Mouse (Mus musculus) adrenal gland, postnatal 4 days (tissue): ENCODE data around the gene Dpy30. TPM values are rescaled to one million over a fixed set of nuclear protein-coding genes. Genes with fewer than 3 reads are reported as not detected.
A peak's percentile ranks its signal among the peaks of the same experiment; 100 is the strongest.

Experiments used
- DNase-seq, 2 experiments: peaks; one replicate each; pipeline ENCODE4 v3.0.0; 2021 to 2022; ENCODE audit warnings: low spot score in 2 of 2, mixed read lengths in 2 of 2
- total RNA-seq, 2 experiments: library from RNA; stranded (reverse); gene quantifications; 2 replicates each; pipeline ENCODE4 v1.2.3; 2021

The Dpy30 gene
- total RNA-seq, 2 experiments from 2014 or later = 105 to 107 TPM

- DNase-seq = peak; percentile 67 to 70
These were observed 28.4 kb downstream of the Dpy30 start, which contains the start of gene Memo1 for GRCm38 (mm10) chr17:74295026-74295970. TSS of gene Memo1 (minus strand) at chr17:74295521.

- peak; percentile 61 to 75 for DNase-seq
These were observed 29.2 kb downstream of the Dpy30 start for GRCm38 (mm10) chr17:74294426-74295025.

GRCm38 (mm10) chr17:74293687-74294425 lies 29.9 kb downstream of the Dpy30 start:
- DNase-seq = peak in 1 of 2 experiments; percentile 16

DNA sequence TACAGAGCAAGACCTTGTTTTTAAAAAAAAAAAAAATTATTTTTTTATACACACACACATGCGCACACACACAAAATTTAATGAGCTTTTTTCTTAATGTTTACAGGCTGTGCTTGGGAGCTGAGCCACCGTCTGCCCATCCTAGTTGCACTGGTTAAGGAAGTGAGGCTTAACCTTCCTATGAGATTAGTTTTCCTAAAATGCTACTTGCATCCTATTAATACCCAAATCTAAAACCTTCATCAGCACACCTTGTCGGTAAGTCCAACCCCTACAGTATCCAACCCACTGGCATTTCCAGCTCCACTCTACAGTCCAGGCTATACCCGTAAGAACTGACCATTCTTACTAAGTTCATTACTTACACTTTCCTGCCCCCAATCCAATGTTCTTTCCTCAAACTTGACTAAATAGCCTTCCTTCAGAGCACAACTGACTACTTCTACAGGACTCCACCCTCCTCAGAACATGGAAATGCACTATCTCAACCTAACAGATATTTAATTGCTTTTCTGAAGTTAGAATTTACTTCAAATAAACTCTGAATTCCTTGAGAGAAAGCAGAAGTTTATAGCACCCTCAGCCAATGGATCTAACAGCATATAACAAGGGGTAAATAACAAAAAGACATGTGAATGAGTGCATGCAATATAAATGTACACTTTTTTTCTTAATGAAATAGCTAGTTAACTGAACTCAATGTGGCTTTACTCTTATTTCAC lies 31.9 kb downstream of the Dpy30 start:
- no peak for DNase-seq

DNA sequence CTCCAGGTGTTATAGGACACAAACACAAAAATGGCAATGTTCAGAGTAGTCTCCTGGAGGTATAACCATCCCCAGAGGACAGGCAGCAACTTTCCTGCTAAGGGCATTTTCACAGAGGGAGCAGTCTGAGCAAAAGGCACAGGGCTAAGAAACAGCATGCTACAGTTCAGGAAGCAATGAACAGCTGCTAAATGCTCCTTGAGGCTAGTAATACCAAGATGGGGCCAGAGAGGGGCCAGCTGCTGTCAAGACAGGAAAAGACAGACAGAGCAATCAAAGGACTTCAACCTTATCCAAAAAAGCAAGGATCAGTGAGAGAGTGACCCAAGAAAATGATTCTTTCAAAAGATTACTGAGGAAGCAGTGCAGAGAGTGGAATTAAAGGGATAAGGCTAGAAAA lies 32.9 kb downstream of the Dpy30 start:
- no peak for DNase-seq

- no peak for DNase-seq
These were observed 33.5 kb downstream of the Dpy30 start for GRCm38 (mm10) chr17:74290198-74290597.

GRCm38 (mm10) chr17:74288626-74289025 lies 35.1 kb downstream of the Dpy30 start:
- DNase-seq = no peak

DNA sequence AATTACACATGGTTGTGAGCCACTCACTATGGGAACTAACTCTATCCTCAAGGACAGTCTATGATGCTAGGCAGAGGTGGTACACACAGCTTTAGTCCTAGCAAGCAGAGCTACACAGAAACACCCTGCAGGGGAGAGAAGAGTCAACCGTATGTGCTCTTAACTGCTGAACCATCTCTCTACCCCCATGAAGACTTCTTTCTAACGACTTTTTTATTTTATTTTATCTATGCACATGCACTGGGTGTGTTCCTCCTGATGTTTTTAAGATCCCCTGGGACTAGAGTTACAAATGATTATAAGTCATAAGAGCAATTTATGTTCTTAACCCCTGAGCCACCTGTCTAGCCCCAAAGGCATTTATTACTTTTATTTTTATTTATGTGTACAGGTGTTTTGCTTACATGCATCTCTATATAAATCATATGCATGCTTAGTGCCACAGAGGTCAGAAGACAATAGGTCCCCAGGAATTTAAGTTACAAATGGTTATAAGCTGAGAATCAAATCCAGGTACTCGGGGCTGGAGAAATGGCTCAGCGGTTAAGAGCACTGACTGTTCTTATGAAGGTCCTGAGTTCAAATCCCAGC lies 37.5 kb downstream of the Dpy30 start:
- DNase-seq = no peak

DNA sequence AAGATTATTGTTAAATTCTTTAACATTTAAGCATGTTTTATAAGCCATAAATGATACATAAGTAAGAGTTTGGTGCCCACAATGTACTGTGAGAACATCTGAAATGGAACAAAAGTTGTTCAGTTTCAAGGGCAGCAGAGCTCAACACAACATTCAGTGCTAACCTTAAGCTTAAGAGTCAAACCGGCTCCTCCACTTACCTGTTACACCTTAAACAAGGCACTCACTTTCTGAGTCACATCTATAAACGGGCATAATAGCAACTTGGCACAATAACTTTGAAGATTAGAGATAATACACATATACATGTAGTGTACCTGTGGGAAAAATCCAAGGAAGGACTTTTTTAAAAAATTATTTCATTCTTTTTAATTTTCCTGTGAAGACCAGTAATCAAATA lies 38.0 kb downstream of the Dpy30 start:
- no peak for DNase-seq

- DNase-seq = no peak
These were observed 39.2 kb downstream of the Dpy30 start for GRCm38 (mm10) chr17:74284397-74285115.

GRCm38 (mm10) chr17:74282024-74282423 lies 41.7 kb downstream of the Dpy30 start:
- DNase-seq = no peak

- no peak for DNase-seq
These were observed 44.5 kb downstream of the Dpy30 start for GRCm38 (mm10) chr17:74278966-74279869.

DNA sequence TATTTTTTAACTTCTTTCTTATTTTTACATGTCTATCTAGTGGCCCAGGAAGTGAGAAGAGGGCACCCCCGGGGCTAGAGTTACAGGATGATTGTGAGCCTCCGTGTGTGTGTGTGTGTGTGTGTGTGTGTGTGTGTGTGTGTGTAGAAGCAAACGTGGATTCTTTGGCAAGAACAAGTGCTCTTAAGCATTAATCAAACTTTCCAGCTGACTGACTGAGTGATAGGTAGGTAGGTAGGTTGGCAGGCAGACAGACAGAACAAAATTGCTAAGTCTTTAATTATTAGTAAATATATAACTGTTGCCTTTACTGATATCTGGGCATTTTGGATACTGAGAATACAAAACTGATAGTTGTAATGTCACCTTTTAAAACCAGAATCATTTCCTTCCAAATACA lies 49.3 kb downstream of the Dpy30 start:
- no peak for DNase-seq

DNA sequence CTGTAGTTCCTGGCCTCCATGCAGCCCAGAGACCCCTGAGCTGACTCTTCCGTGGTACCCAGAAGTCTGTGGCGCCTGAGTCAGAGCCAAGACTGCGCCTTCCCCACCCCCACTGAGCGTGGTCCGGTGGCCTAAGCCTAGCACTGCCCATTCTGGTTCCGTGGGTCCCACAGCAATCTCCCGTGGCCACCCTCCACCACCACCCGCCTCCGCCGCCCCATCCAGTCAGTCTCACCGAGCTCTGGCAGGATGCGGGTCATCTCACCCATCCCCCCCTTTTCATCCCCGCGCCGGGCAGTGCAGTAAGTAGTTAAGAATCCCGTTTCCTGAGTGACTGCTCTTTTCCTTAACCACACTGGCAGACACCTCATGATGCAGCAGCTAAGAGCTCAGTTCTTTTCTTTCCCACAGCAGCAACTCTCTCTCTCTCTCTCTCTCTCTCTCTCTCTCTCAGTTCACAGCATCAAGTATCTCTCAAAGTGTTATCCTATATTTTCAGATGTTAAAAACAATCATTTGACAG lies 51.0 kb downstream of the Dpy30 start:
- no peak for DNase-seq

DNA sequence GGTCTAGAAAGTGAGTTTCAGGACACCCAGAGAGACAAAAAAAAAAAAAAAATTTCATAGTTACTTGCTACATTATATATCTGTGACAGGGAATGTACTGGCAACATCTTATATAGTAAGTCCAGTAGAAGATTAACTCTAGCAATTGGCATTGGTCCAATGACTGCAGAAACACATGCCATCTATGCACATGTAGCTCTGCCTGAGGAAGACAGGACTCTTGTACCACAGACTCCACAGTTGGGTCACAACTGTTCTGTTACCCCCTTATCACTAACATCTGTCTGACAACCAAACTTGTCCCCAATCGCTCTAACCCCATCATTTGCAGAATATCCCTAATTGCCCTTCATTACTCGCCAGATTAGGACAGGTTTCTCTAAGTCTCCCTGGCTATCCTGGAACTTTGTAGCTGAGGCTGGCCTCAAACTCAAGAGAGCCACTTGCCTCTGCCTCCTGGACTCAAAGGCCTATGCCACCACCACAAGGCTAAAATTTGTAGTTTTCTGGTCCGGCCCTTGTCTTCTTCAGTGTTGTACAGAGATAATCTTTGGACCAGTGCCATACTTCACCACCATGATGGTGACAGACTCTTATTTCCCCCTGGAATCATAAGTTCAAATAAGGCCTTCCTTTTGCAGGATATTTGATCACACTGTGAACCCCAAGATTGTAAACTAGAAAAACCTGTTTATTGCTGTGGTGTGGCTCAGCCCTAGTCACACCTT lies 52.0 kb downstream of the Dpy30 start:
- no peak for DNase-seq

- no peak for DNase-seq
These were observed 53.5 kb downstream of the Dpy30 start for GRCm38 (mm10) chr17:74270205-74270604.

- no peak for DNase-seq
These were observed 56.1 kb downstream of the Dpy30 start for GRCm38 (mm10) chr17:74267415-74268180.
